Mouse (Mus musculus) neural tube, embryonic 10.5 days (tissue): ENCODE results near the gene Gm49358.

Source experiments
- DNase-seq: peaks from one replicate; pipeline ENCODE4 v3.0.0-alpha.2; 2017; ENCODE audit warnings: low spot score; ENCODE audit errors: extremely low spot score

Gene Gm49358

GRCm38 (mm10) chr10:86763672-86764071 is at the start of gene Gm49358:
Gene Gm49358 (plus strand): TSS chr10:86763972.
- no peak for DNase-seq

- DNase-seq = peak; percentile 49
Observed at GRCm38 (mm10) chr10:86727548-86727980, 36.2 kb upstream of the Gm49358 start.

- no peak for DNase-seq
Observed at GRCm38 (mm10) chr10:86728176-86728575, 35.6 kb upstream of the Gm49358 start.

GRCm38 (mm10) chr10:86730823-86731499 is 32.8 kb upstream of the Gm49358 start:
- peak; percentile 89 for DNase-seq

- no peak for DNase-seq
Observed at GRCm38 (mm10) chr10:86731500-86731863, 32.3 kb upstream of the Gm49358 start.

GRCm38 (mm10) chr10:86735036-86735435 is 28.7 kb upstream of the Gm49358 start:
- DNase-seq = no peak

GRCm38 (mm10) chr10:86742918-86743317 is 20.9 kb upstream of the Gm49358 start:
- DNase-seq = no peak

GRCm38 (mm10) chr10:86744306-86744705 is 19.5 kb upstream of the Gm49358 start:
- no peak for DNase-seq

GRCm38 (mm10) chr10:86755816-86756502 is 7.8 kb upstream of the Gm49358 start:
- no peak for DNase-seq

- no peak for DNase-seq
Observed at GRCm38 (mm10) chr10:86757724-86758123, 6.0 kb upstream of the Gm49358 start.

GRCm38 (mm10) chr10:86758211-86758610 is 5.6 kb upstream of the Gm49358 start:
- no peak for DNase-seq

- DNase-seq = no peak
Observed at GRCm38 (mm10) chr10:86761236-86761635, 2.5 kb upstream of the Gm49358 start.

- no peak for DNase-seq
Observed at GRCm38 (mm10) chr10:86761722-86762383, 1.9 kb upstream of the Gm49358 start.

GRCm38 (mm10) chr10:86762384-86762730 is 1.4 kb upstream of the Gm49358 start:
- no peak for DNase-seq

GRCm38 (mm10) chr10:86765344-86765966 is 1.7 kb downstream of the Gm49358 start:
- DNase-seq = no peak

GRCm38 (mm10) chr10:86769216-86769615 is 5.4 kb downstream of the Gm49358 start:
- DNase-seq = no peak

- DNase-seq = no peak
Observed at GRCm38 (mm10) chr10:86769797-86770196, 6.0 kb downstream of the Gm49358 start.

GRCm38 (mm10) chr10:86771701-86772100 is 7.9 kb downstream of the Gm49358 start:
- no peak for DNase-seq

GRCm38 (mm10) chr10:86772231-86772631 is 8.5 kb downstream of the Gm49358 start:
- DNase-seq = no peak

GRCm38 (mm10) chr10:86773360-86773759 is 9.6 kb downstream of the Gm49358 start:
- DNase-seq = no peak

- no peak for DNase-seq
Observed at GRCm38 (mm10) chr10:86776281-86776680, 12.5 kb downstream of the Gm49358 start.
